Mouse (Mus musculus) limb, embryonic 11.5 days (tissue): ENCODE data around the gene Limch1. TPM values are rescaled to one million over a fixed set of nuclear protein-coding genes. Genes with fewer than 3 reads are reported as not detected.

ENCODE experiments used
- ATAC-seq: fragments of 200-750 bp; cut with Nextera tagmentation; 2 replicates; pipeline ENCODE4 v1.8.0; 2017; ENCODE audit warnings: low read depth; ENCODE audit not compliant: insufficient number of reproducible peaks, low FRiP score, low TSS enrichment
- DNase-seq: peaks from one replicate; pipeline ENCODE4 v3.0.0-alpha.2; 2015; ENCODE audit warnings: low spot score
- H3K27ac ChIP-seq: fragments of 300-500 bp; sonication (generic); replicated peaks from 2 replicates; pipeline ENCODE4 v1.5.1; 2014; ENCODE audit warnings: low read depth, mild to moderate bottlenecking, low read length
- H3K27me3 ChIP-seq: fragments of 300-500 bp; sonication (generic); 2 replicates; pipeline ENCODE4 v1.6.1; 2014; ENCODE audit warnings: mild to moderate bottlenecking, low read length, mixed read lengths; ENCODE audit not compliant: control insufficient read depth, insufficient read depth
- H3K36me3 ChIP-seq: fragments of 300-500 bp; sonication (generic); 2 replicates; pipeline ENCODE4 v1.6.1; 2014; ENCODE audit warnings: mild to moderate bottlenecking, low read length, moderate library complexity, mixed read lengths; ENCODE audit not compliant: control insufficient read depth, insufficient read depth
- H3K4me1 ChIP-seq: fragments of 300-500 bp; sonication (generic); 2 replicates; pipeline ENCODE4 v1.6.1; 2014; ENCODE audit warnings: low read length, mixed read lengths; ENCODE audit not compliant: control insufficient read depth, insufficient read depth
- H3K4me2 ChIP-seq: fragments of 300-500 bp; sonication (generic); 2 replicates; pipeline ENCODE4 v1.6.1; 2014; ENCODE audit warnings: low read depth, mild to moderate bottlenecking, moderate library complexity; ENCODE audit not compliant: severe bottlenecking
- H3K4me3 ChIP-seq: fragments of 300-500 bp; sonication (generic); 2 replicates; pipeline ENCODE4 v1.5.1; 2014; ENCODE audit warnings: low read depth, low read length
- H3K9ac ChIP-seq: fragments of 300-500 bp; sonication (generic); 2 replicates; pipeline ENCODE4 v1.6.1; 2014; ENCODE audit warnings: mild to moderate bottlenecking, low read length
- H3K9me3 ChIP-seq: fragments of 300-500 bp; sonication (generic); 2 replicates; pipeline ENCODE4 v1.6.1; 2016; ENCODE audit warnings: low read length; ENCODE audit not compliant: control insufficient read depth
- WGBS: fragments of 180-500 bp; shearing (Covaris S2); extraction: QIAGEN DNeasy Blood & Tissue Kit; methylation state at CpG from one replicate; pipeline ENCODE4 v1.1.7; 2014; 5-methylcytosine and 5-hydroxymethylcytosine counted together
- polyA plus RNA-seq: library from polyadenylated mRNA; unstranded; fragments of >200 nt; fragmentation: Nextera tagmentation; extraction: Ambion mirVana; gene quantifications from 2 replicates; pipeline ENCODE4 v1.2.1, GENCODE M21; 2014

Gene Limch1
- polyA plus RNA-seq, 1 experiment from 2014 or later, result 39.7 TPM

GRCm38 (mm10) chr5:66872053-66872452 lies 126.4 kb downstream of the Limch1 start:
- Histone ChIP-seq H3K4me2 (no peak overlapping the region), H3K27ac (no peak overlapping the region), H3K36me3 (no peaks in the 10 kb centered on the region), H3K4me3 (no peak overlapping the region), H3K9me3 (no peaks in the 10 kb centered on the region), H3K4me1 (peaks cover 10% of the 10 kb centered on the region), H3K9ac (no peak overlapping the region), H3K27me3 (no peaks in the 10 kb centered on the region)
- no peak for ATAC-seq
- DNase-seq, result no peak
- WGBS, result 91% methylated on average over 4 of the region's 4 CpGs

GRCm38 (mm10) chr5:66872681-66873080 lies 127.1 kb downstream of the Limch1 start:
- no peaks in the 10 kb centered on the region for H3K36me3 ChIP-seq
- 92% methylated on average over 6 of the region's 6 CpGs for WGBS
- H3K27ac ChIP-seq, result no peak overlapping the region
- H3K9ac ChIP-seq, result no peak overlapping the region
- H3K4me3 ChIP-seq, result no peak overlapping the region
- H3K9me3 ChIP-seq, result no peaks in the 10 kb centered on the region
- H3K27me3 ChIP-seq, result no peaks in the 10 kb centered on the region
- H3K4me2 ChIP-seq, result no peak overlapping the region
- no peak for DNase-seq
- H3K4me1 ChIP-seq, result peaks cover 10% of the 10 kb centered on the region
- ATAC-seq, result no peak

- no peak overlapping the region for H3K4me2 ChIP-seq
- H3K4me3 ChIP-seq, result no peak overlapping the region
- H3K4me1 ChIP-seq, result peaks cover 10% of the 10 kb centered on the region
- no peak overlapping the region for H3K27ac ChIP-seq
- DNase-seq (peak; percentile 59), ATAC-seq (no peak)
- 20% methylated on average over 10 of the region's 10 CpGs for WGBS
- H3K9me3 ChIP-seq, result no peaks in the 10 kb centered on the region
- no peak overlapping the region for H3K9ac ChIP-seq
- no peaks in the 10 kb centered on the region for H3K27me3 ChIP-seq
- H3K36me3 ChIP-seq, result no peaks in the 10 kb centered on the region
Measured at GRCm38 (mm10) chr5:66876018-66876805, 130.6 kb downstream of the Limch1 start.

- ATAC-seq (no peak), DNase-seq (no peak)
- Histone ChIP-seq H3K27ac (no peak overlapping the region), H3K4me1 (peaks cover 10% of the 10 kb centered on the region), H3K4me3 (no peak overlapping the region), H3K9me3 (no peaks in the 10 kb centered on the region), H3K4me2 (no peak overlapping the region), H3K36me3 (no peaks in the 10 kb centered on the region), H3K27me3 (no peaks in the 10 kb centered on the region), H3K9ac (no peak overlapping the region)
- 56% methylated on average over 5 of the region's 5 CpGs for WGBS
Measured at GRCm38 (mm10) chr5:66877066-66877465, 131.4 kb downstream of the Limch1 start.

- no peaks in the 10 kb centered on the region for H3K36me3 ChIP-seq
- no peak overlapping the region for H3K9ac ChIP-seq
- H3K4me3 ChIP-seq, result no peak overlapping the region
- no peak for DNase-seq
- H3K4me2 ChIP-seq, result no peak overlapping the region
- H3K4me1 ChIP-seq, result peaks cover under 1% of the 10 kb centered on the region; the same call in 1 of the 2 replicates
- H3K27me3 ChIP-seq, result no peaks in the 10 kb centered on the region
- no peak overlapping the region for H3K27ac ChIP-seq
- no peaks in the 10 kb centered on the region; the same call in 1 of the 2 replicates for H3K9me3 ChIP-seq
- ATAC-seq, result no peak
- WGBS, result 3% methylated on average over 3 of the region's 3 CpGs
Measured at GRCm38 (mm10) chr5:66881901-66882341, 136.3 kb downstream of the Limch1 start.

GRCm38 (mm10) chr5:66882718-66883117 lies 137.1 kb downstream of the Limch1 start:
- no peak for ATAC-seq
- no peak overlapping the region for H3K27ac ChIP-seq
- WGBS, result 88% methylated on average over 13 of the region's 13 CpGs

GRCm38 (mm10) chr5:66884505-66884904 lies 138.9 kb downstream of the Limch1 start:
- no peak overlapping the region for H3K9ac ChIP-seq
- H3K9me3 ChIP-seq, result no peaks in the 10 kb centered on the region; the same call in 1 of the 2 replicates
- no peak overlapping the region for H3K27ac ChIP-seq
- no peak overlapping the region for H3K4me2 ChIP-seq
- DNase-seq (no peak), ATAC-seq (no peak)
- H3K4me3 ChIP-seq, result no peak overlapping the region
- H3K27me3 ChIP-seq, result no peaks in the 10 kb centered on the region
- no peaks in the 10 kb centered on the region for H3K36me3 ChIP-seq
- no peaks in the 10 kb centered on the region for H3K4me1 ChIP-seq
- WGBS, result 82% methylated on average over 4 of the region's 4 CpGs

More at GRCm38 (mm10) chr5:66882718-66883117, 137.1 kb downstream of the Limch1 start:
- H3K4me1 ChIP-seq, result no peaks in the 10 kb centered on the region
- no peaks in the 10 kb centered on the region; the same call in 1 of the 2 replicates for H3K9me3 ChIP-seq
- no peak overlapping the region for H3K9ac ChIP-seq
- no peak for DNase-seq
- no peaks in the 10 kb centered on the region for H3K27me3 ChIP-seq
- H3K4me2 ChIP-seq, result no peak overlapping the region
- H3K4me3 ChIP-seq, result no peak overlapping the region
- no peaks in the 10 kb centered on the region for H3K36me3 ChIP-seq

GRCm38 (mm10) chr5:66886410-66887120 lies 140.9 kb downstream of the Limch1 start:
- DNase-seq (peak; percentile 51), ATAC-seq (no peak)
- WGBS, result 50% methylated on average over 5 of the region's 5 CpGs

More at GRCm38 (mm10) chr5:66886410-66887120, 140.9 kb downstream of the Limch1 start:
- no peaks in the 10 kb centered on the region for H3K36me3 ChIP-seq
- H3K9ac ChIP-seq, result no peak overlapping the region
- no peak overlapping the region for H3K4me2 ChIP-seq
- no peaks in the 10 kb centered on the region for H3K27me3 ChIP-seq
- H3K27ac ChIP-seq, result 0 out of 2 replicates have a peak overlapping the region, but pooled peaks have one; percentile 47
- no peak overlapping the region for H3K4me3 ChIP-seq
- H3K4me1 ChIP-seq, result no peaks in the 10 kb centered on the region
- H3K9me3 ChIP-seq, result no peaks in the 10 kb centered on the region; the same call in 1 of the 2 replicates
